Mouse (Mus musculus): Measurements from ENCODE around the gene Rtn4r.
A peak's percentile ranks its signal among the peaks of the same experiment; 100 is the strongest.

Rtn4r gene

DNA sequence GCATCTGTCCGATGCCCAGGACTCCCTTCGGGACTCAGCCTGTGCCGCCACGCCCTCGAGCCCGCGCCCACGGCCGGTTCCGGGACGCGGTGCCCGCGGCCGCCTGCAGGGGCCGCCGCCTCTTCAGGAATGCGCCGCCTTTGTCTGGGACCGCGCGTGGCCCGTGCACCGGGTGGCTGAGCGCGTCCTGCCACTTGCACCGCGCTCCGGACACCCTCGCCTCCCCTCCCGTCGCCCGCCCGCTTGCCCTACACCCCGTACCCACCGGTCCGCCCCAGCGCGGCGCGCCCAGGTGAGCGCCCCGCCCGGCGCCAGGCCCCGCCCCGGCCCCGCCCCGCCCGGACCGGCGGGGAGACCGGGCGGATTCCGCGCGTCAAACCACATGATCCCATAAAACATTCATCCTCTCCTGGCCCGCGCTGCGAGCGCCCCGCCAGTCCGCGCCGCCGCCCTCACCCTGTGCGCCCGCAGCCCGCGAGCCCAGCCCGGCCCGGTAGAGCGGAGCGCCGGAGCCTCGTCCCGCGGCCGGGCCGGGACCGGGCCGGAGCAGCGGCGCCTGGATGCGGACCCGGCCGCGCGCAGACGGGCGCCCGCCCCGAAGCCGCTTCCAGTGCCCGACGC, at the start of gene Rtn4r:
Gene Rtn4r, plus strand, starts transcription at position 402 of the 621 bp plus-strand sequence.
- DNase-seq (ENCODE audit: low read depth) = peak; percentile 53

- DNase-seq (ENCODE audit: low read depth) = no peak
These were observed 49.0 kb upstream of the Rtn4r start for GRCm38 (mm10) chr16:18078314-18079015.

DNA sequence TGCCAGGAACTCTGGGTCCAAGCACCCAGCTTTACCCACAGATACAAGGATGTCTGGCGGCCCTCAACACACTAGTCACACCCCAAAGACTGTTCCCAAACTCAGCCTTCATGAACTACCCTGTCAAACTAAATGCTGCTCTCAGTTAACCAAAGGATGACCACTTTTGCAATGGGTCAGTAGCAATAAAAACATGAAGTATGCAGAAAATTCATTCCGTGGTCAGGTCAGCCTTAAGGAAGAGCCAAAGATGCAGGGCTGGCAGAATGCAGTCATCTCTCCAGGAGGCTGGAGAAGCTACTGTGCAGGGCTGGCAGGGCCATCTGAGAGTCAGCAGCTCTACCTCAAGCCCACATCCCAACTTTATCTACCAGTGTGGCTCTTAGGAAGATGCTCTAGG, 48.1 kb upstream of the Rtn4r start:
- peak; percentile 35 for DNase-seq (ENCODE audit: low read depth)

- no peak for DNase-seq (ENCODE audit: low read depth)
These were observed 47.3 kb upstream of the Rtn4r start for GRCm38 (mm10) chr16:18080171-18080570.

DNA sequence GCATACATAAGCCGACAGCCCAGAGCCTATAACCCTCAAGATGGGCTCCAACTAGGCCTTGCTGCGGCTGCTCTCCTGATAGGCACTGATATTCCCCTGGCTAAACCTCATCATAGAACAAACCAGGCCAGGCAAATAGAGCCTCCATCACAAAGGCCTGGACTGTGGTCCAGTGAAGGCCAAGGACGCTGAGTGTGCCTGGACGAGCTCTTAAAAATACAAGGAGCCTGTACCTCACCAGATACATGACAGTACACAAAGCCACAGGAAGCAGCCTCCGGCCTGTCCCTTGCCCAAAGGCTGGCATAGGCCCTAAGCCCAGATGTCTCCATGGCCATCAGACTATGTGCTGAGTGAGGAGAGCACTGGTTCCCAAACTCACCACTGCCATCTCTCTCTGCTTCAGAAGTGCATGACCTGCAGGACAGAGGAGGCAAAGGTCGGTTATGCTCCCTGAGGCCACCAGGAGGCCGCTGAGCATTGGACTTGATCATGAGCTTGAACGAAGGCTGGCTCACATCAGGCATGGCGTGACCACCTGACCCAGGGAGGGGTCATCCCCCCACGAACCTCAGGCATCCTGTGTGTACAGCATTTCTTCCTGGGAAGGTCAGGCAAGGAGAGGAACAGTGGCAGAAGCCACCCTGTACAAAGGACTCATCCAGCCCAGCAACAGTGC, 46.2 kb upstream of the Rtn4r start:
- no peak for DNase-seq (ENCODE audit: low read depth)

GRCm38 (mm10) chr16:18082291-18082690, 45.2 kb upstream of the Rtn4r start:
- DNase-seq (ENCODE audit: low read depth) = no peak

DNA sequence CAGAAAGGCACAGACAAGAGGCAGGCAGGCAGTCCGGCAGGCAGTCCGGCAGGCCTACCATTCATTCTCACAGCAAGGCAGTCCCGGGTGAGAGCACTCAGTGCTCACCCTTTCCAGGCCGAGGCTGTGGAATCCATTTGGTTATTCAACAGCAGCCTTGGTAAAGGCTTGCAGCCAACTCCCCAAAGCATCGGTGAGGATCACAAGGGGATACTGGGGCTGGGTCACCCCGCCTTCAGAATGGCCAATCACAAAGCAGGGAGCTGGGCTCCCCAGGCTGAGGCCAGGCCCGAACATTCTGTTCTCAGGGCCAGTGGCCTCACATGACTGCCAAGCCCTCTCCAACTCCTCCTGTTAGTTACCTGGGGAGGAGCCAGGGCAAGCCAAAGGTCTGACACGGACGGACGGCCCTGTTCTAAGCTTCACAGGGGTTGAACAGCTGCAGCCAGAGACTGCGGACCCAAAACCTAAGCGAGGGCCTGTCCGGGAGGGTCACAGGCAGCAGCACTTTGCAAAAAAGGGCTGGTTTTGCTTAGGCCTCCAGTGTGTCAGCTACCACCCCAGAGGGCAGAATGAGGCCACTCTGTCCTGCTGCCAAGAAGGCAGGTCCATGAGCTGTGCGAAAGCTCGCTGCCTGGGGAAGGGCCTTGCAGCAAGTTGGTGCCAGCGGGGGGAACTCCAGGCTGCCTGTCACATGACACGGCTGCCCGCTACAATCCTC, 44.1 kb upstream of the Rtn4r start:
- peak; percentile 58 for DNase-seq (ENCODE audit: low read depth)

DNA sequence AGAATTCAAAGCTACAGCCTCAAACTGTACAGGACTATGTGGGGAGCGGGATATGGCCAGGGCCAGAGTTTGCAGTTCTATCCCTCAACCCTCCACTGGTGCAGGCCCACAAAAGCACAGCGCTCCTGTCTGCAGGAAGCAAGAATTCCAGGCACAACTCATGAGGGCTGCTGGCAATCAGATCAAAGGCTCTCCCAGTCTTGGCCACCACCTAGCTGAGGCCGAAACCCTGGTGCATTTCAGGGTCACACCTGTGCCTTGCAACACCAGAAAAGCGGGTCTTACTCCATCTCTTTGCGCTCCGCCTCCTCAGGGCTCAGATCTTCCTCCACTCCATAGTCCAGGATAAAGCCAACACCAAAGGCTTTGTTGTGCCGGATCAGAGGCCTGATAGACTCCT, 43.2 kb upstream of the Rtn4r start:
- DNase-seq (ENCODE audit: low read depth) = no peak

GRCm38 (mm10) chr16:18087101-18087500, 40.3 kb upstream of the Rtn4r start:
- no peak for DNase-seq (ENCODE audit: low read depth)

- peak; percentile 85 for DNase-seq (ENCODE audit: low read depth)
These were observed 31.1 kb upstream of the Rtn4r start for GRCm38 (mm10) chr16:18096348-18096747.

- no peak for DNase-seq (ENCODE audit: low read depth)
These were observed 24.6 kb upstream of the Rtn4r start for GRCm38 (mm10) chr16:18102816-18103215.

DNA sequence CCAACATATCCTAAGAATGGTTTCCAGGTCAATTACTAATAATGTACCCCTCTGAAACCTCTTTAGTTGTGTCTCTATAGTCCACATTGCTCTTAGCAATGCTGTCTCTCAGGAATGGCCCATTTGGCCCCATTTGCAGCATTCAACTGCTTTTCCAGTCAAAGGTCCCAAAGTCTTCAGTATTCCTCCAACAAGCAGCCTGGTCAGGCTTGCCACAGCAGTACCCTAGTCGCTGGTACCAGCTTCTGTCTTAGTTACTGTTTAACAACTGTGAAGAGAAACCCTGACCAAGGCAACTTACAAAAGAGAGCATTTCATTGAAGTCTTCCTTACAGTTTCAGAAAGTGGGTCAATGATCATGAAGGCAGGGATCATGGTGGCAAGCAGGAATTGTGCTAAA, 24.1 kb upstream of the Rtn4r start:
- no peak for DNase-seq (ENCODE audit: low read depth)

DNA sequence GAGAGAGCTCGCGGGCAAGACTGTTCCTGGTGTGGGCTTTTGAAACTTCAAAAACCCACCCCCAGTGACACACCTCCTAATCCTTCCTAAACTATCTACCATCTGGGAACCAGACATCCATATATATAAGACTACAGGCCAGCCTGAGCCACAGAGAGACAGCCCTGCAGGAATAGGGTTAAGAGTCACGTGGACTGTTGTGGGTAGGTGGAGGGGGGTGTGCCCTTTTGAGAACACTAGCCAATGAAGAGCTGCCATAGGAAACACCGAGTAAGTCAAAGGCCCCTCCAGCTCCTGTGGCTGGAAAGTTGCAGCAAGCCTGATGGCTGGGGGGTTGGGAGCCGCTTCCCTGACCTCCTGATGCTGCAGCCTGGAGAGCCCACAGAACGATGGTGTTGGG, 23.6 kb upstream of the Rtn4r start:
- no peak for DNase-seq (ENCODE audit: low read depth)

GRCm38 (mm10) chr16:18108221-18108966, 19.0 kb upstream of the Rtn4r start:
- DNase-seq (ENCODE audit: low read depth) = peak; percentile 72

GRCm38 (mm10) chr16:18111042-18111441, 16.4 kb upstream of the Rtn4r start:
- DNase-seq (ENCODE audit: low read depth) = no peak

- no peak for DNase-seq (ENCODE audit: low read depth)
These were observed 11.0 kb upstream of the Rtn4r start for GRCm38 (mm10) chr16:18116467-18116866.

DNA sequence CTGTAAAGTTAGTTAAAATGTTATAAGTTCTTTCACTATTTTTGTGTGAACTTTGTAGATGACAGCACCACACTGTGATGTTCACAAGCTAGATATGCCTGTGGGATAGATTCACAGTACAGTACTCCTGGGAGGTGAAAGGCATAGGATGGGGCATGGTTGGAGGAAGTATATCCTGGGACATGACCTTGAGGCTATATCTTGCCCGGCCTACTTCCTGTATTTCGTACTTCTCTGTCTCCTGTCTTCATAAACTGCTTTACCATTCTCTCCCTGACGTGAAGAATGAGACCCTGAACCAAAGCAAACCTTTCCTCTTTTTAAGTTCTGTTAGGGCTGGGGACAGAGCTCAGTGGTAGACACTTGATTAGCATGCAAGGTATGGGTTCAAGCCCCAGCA, 9.2 kb upstream of the Rtn4r start:
- no peak for DNase-seq (ENCODE audit: low read depth)

DNA sequence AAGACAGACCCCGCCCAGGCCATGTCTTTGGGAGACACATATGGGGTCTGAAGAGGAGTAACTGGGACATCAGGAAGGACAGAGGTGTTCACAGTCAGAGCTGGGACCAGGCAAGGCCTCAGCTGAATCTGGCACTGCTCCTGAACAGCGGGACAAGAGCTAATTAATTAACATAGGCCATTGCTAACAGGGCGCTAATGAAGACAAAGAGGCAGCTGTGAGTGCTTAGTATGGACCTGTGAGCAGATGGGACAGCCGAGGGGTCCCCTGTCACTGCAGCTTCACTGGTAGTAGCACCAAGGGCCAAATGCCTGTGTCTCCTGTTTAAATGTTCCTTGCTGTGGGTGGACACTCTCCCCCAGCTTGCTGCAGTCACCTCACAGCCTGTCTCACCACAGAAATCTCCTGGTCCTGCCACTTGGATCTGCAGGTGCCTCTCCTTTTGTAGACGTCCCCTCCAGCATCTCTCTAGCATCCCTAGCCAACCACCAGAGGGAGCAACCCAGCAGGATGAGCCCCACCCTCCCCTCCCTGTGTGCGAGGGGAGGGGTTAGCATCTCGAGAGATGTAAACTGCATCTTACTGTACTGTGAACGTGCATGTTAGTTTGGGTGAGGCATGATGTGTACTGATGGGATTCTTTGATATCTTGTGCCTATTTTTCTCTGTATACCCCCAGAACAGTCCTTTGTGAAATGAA, 8.3 kb upstream of the Rtn4r start:
- DNase-seq (ENCODE audit: low read depth) = peak; percentile 81

DNA sequence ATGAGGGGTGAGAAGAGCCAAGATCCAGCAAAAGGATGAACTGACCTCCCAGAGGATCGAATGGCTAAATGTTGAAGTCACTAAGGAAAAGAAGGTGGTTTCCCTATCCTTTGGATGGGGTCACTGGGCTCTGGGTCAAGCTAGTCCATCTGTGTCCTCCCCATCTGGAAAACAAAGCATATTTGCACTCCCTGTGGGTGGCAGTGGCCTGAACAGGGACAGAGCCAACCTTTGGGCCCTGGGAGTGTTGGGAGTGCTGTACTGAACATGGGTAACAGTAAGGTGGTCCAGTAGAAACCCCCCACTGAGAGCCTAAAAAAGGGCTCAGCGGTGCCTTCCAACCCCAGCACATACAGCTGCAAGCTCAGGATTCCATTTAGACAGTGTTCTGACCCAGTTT, 4.7 kb upstream of the Rtn4r start:
- DNase-seq (ENCODE audit: low read depth) = no peak

GRCm38 (mm10) chr16:18123471-18123870, 4.0 kb upstream of the Rtn4r start:
- DNase-seq (ENCODE audit: low read depth) = no peak

DNA sequence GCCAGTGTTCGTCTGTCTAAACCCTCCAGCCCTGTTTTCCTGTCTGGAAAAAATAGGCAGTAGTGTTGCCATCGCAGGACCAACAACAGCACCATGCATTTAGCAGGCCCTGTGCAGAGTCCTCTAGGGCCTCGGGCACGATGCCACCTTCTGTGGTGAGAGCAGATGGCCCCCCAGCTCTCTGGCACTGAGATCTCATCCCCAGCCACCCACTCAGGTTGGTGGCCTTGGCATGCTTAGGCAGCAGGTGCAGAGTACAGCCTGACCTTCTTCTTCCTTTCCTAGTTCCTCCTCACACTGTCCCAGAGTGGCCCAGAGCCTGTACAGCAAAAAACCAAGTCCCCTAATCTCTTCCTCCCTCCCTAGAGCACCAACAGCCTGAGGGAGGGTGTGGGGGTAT, 3.4 kb upstream of the Rtn4r start:
- no peak for DNase-seq (ENCODE audit: low read depth)
